Mouse (Mus musculus) forelimb bud, embryonic 11.5 days (tissue): ENCODE measurements around the gene Tlr7.
"Not testable (repeated sequence)": the region's sequence is repeated elsewhere in the genome, so short reads cannot be mapped to it uniquely, and the experiment has no call there.

Experiments used
- DNase-seq: peaks from one replicate; pipeline ENCODE4 v3.0.0-alpha.2; 2012; ENCODE audit warnings: low read depth, low spot score

The Tlr7 gene

GRCm38 (mm10) chrX:167330399-167330798 is at the start of gene Tlr7:
TSS of gene Tlr7 (minus strand) at chrX:167330558.
- no peak for DNase-seq

GRCm38 (mm10) chrX:167380073-167380472 is 49.7 kb upstream of the Tlr7 start:
- no peak for DNase-seq

GRCm38 (mm10) chrX:167361231-167361630 is 30.9 kb upstream of the Tlr7 start:
- not testable (repeated sequence) for DNase-seq

- DNase-seq = no peak
Measured at GRCm38 (mm10) chrX:167359704-167360103, 29.3 kb upstream of the Tlr7 start.

GRCm38 (mm10) chrX:167357415-167357814 is 27.1 kb upstream of the Tlr7 start:
- no peak for DNase-seq

- no peak for DNase-seq
Measured at GRCm38 (mm10) chrX:167355965-167356364, 25.6 kb upstream of the Tlr7 start.

GRCm38 (mm10) chrX:167353617-167354016 is 23.3 kb upstream of the Tlr7 start:
- DNase-seq = no peak

- no peak for DNase-seq
Measured at GRCm38 (mm10) chrX:167346440-167346839, 16.1 kb upstream of the Tlr7 start.

- DNase-seq = no peak
Measured at GRCm38 (mm10) chrX:167344356-167344755, 14.0 kb upstream of the Tlr7 start.

- no peak for DNase-seq
Measured at GRCm38 (mm10) chrX:167341811-167342210, 11.5 kb upstream of the Tlr7 start.

GRCm38 (mm10) chrX:167340190-167340589 is 9.8 kb upstream of the Tlr7 start:
- no peak for DNase-seq

GRCm38 (mm10) chrX:167337990-167338389 is 7.6 kb upstream of the Tlr7 start:
- DNase-seq = no peak

- no peak for DNase-seq
Measured at GRCm38 (mm10) chrX:167334571-167334970, 4.2 kb upstream of the Tlr7 start.

- no peak for DNase-seq
Measured at GRCm38 (mm10) chrX:167332607-167333006, 2.2 kb upstream of the Tlr7 start.

- DNase-seq = no peak
Measured at GRCm38 (mm10) chrX:167330993-167331392, 635 bp upstream of the Tlr7 start.

- no peak for DNase-seq
Measured at GRCm38 (mm10) chrX:167329620-167330019, 738 bp downstream of the Tlr7 start.

GRCm38 (mm10) chrX:167329098-167329497 is 1.3 kb downstream of the Tlr7 start:
- DNase-seq = no peak

- DNase-seq = no peak
Measured at GRCm38 (mm10) chrX:167328519-167328918, 1.8 kb downstream of the Tlr7 start.

GRCm38 (mm10) chrX:167323742-167324141 is 6.6 kb downstream of the Tlr7 start:
- DNase-seq = no peak

GRCm38 (mm10) chrX:167321233-167321806 is 9.0 kb downstream of the Tlr7 start:
- DNase-seq = no peak

GRCm38 (mm10) chrX:167318819-167319396 is 11.4 kb downstream of the Tlr7 start:
- no peak for DNase-seq

- no peak for DNase-seq
Measured at GRCm38 (mm10) chrX:167315766-167316165, 14.6 kb downstream of the Tlr7 start.

GRCm38 (mm10) chrX:167315093-167315726 is 15.1 kb downstream of the Tlr7 start:
- no peak for DNase-seq
